Mouse (Mus musculus) cerebellum, adult 9-10 months (tissue): ENCODE data around the gene Gm42517.

Experiments
- DNase-seq: peaks from one replicate; pipeline ENCODE4 v3.0.0; 2022

Gm42517 gene

DNA sequence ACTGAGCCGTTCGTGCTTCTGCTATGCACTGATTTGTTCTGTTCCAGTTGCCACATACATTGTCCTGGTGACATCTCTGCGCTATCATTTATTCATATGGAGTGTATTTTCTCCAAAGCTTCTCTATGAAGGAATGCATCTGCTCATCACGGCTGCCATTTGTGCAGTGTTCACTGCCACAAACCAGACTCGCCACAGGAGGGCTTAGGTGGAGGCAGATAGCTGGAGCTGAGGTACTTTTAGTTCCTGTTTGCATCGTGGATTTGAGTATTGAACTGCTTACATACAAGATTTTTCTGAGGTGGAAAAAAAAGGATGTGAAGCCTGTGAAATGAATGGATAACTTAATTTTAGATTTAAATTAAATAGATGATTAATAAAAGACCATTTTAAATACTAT is 19.9 kb downstream of the Gm42517 start:
- DNase-seq = no peak

DNA sequence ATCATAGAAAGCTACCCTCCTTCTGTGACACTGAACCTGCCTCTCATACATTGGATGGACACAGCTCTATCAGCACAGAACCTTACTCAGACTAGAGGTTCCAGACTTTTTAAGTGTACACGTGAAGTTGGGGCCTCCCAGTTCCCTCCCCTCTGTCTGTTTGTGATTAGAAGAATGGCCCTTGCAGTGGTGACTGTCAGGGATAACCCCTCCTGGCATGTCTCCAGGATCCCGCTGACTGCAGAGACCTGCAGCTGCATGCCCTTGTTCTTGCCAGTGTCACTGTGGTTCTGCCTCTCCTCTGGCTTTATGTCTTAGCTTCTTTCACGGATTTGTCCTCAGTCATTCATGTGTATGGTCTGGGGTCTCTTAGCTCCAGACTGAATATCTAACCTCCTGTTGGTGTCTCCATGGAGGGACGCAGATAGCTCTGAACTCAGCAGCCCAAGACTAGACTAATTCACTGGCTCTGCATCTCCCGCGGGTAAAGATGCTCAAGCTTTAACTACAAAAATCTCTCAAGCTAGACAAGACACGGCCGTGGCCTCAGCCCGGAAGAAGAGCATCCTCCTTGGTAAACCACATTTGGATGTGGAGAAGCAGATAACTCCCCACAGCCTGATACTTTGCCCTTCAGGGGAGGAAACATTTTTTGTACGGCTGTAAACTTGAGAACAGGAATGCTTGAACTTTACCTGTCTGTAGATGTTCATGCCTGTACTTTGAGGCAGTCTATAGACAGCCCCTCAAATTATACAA is 22.2 kb downstream of the Gm42517 start:
- no peak for DNase-seq

DNA sequence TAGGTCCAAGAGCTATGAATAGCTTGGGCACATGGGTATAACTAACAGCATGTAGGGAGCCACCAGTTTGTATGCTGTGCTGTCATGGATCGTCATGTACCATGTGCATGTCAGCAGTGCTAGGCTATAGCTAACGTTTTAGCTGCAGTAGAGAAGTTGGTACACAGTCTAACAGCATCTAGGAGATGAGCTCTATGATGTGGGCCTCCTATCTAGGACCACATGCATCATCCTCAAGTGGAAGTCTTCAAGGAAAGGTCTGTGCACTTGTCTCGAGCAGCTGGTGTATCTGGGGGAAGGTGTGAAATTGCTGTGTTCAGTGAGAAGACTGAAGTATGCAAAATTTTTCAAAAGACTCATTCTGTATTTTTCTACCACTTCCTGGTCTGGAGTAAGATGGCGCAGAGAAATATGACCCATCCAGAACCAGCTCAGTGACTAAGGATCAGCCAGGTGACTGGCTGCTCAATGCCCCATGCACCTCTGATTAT is 24.0 kb downstream of the Gm42517 start:
- no peak for DNase-seq

DNA sequence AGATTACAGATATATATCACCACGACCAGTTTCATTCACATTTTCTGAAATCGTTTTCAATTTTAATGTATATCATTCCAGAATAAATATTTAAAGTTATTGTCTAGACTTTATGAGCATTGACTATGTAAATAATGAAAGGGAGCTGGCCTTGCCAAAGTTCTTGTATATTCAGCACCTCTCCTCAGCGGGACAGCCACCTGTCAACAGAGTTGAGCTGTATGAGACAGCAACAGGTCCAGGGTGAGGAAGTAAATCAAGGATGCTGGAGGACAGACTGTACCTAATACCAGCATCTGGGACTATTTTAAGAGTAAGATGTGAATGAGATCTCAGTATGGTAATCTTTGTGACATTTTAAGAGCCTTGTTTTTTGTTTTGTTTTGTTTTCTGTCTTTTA is 29.7 kb downstream of the Gm42517 start:
- no peak for DNase-seq

DNA sequence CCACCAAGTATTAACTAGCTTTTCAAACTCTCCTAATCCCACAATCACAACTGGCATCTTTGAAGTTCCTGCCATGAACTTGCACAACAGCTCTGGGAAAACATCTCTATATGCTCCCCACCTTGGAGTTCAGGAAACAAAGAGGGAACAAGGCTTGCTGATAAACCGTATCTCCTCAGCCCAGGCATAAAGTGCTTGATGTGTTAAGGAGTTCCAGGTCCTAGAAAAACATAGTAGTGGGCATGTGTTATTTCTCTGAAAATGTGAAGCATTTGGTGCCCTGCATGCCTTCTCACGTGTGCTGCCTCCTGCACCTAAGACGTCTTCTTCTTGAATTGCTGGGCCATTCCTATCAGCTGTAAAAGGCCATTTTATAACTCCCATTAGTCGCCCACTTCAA is 30.3 kb downstream of the Gm42517 start:
- DNase-seq = no peak

DNA sequence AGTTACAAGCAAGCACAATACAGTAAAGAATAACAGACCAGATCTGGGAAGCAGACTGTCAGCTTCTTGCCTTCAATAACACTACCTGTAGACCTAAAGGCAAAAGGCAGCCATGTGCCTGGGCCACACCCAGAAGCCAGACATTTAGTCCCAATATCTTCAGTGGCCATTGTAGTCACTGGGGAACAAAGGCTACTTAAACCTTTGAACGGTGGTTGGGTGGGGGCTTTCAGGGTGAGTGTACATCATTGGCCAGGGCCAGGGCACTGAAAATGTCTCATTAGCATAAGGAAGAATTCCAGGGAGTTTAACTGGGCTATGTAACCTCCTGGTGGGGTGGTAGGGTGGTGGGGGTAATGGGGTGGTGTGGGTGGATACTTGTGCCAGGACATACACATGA is 36.7 kb downstream of the Gm42517 start:
- DNase-seq = no peak
